Mouse (Mus musculus): ENCODE data around the gene Aipl1.

The Aipl1 gene

DNA sequence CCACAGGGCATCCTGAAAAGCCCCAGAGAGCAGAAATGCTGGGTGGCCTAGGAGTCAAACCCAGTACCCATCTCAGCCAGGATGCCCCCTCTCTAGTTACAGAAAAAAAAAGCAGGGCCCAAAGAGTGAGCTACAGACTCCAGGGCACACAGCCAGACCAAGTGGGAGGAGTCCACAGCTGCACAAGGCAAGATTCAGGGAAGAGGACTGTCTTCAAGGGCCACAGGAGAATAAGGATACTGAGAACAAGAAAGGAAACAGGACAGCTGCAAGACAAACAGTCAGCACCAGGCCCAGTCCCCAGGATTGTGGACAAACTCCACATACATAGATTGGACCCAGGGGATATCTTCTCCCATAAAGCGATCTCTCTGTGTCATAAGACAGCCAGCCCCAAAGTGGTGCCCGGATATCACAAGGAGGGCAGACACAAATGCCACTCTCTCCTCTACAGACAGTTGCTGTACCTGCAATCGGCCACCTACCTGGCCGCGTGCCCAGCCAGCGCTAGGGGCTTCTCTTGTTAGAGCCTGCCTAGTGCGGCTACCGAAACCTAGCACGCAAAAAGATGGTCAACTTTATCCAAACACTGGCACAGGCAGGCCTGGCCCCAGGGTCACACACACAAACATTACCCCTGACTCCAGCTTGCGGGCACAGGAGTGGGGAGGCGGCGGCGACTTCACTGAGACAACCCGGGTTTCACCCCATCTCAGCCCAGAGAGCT, 13.0 kb upstream of the Aipl1 start:
- CTCF ChIA-PET = no interaction called here

GRCm38 (mm10) chr11:72049171-72049759, 12.0 kb upstream of the Aipl1 start:
- CTCF ChIA-PET = no interaction called here

DNA sequence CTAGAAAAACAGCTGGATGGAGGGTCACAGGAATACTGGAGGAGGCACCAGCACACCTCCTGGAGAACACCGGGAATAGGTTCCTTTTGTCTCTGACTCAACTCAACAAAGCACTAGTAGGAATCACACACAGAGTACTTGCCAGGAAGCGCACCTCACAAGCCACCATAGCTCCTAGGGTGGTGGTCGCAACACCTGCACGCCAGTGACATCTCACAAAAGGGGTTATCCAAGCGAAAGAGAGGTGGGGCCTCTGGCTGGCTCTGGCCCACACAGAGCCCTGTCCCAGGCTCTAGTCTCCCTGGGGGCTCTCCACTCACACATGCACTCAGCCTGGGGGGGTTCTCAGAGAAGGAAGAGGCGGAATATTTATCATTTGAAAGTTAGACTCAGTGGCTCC, 11.4 kb upstream of the Aipl1 start:
- CTCF ChIA-PET = no interaction called here

DNA sequence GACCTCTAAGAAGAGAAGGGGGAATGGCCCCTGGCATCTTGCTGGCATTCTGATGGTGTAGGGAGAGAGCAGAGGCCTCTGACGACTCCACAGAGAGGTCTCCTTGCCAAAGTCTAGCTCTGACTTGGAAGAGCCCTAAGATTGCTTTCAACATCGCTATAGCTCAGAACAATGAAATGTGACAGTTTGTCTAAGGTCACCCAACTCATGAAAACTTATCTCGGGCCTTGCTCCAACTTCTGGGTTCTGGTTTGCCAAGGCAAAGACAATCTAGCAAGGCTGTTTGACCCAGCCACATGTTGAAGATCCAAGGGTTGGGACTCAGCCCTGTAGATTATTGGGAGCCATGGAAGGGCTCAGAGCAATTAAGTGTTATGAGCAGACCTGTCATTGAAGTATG, 6.9 kb upstream of the Aipl1 start:
- CTCF ChIA-PET = no interaction called here

DNA sequence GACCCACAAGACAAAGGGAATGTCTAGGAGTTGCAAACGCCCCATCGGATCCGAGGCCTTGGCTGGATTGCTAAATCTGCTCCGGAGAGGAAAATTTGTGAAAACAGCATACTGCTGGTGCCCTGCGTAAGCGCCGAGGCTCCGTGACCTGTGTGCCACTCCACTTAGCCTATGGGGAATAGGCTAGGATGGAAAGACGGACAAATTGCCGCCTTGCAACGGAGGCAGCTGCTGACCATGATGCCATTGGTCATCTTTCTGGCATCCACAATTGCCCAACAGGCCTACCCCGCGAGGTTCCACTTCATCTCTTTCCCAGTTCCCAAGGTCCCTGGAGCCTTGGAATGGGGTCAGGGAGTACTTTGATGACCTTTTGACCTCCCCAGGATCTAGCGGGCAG, 5.3 kb upstream of the Aipl1 start:
- CTCF ChIA-PET = interaction anchor here (0.8 kb wide), 1 partner anchor 130 kb away, joined by 3 read pairs; no protein-coding TSS in a partner anchor

GRCm38 (mm10) chr11:72041768-72042607, 4.7 kb upstream of the Aipl1 start, which contains the start of gene Pimreg:
Gene Pimreg (plus strand): TSS chr11:72042032.
- CTCF ChIA-PET = interaction anchor here (0.8 kb wide), 1 partner anchor 131 kb away, joined by 3 read pairs; no protein-coding TSS in a partner anchor

DNA sequence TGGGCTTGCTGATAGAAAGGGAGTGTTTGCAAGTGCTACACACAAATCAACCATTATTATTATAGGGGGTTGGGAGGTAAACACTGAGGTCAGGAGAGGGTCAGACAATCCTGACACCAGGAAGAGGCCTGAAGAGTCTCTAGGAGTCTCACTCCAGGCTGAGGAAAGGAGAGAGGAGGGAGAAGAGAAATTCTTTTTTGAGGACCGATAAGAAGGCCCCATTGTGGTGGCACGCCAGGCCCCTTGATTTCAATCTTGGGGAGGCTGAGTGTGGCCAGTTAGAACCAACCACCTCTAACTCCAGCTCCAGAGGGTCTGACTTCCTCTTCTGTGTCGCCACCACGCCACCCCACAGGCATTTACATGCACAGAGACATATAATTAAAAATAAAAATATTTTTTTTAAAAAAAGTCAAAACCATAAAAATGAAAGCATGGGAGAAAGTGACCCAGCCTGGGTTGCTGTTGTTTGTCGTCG, 4.0 kb upstream of the Aipl1 start:
- CTCF ChIA-PET = no interaction called here

DNA sequence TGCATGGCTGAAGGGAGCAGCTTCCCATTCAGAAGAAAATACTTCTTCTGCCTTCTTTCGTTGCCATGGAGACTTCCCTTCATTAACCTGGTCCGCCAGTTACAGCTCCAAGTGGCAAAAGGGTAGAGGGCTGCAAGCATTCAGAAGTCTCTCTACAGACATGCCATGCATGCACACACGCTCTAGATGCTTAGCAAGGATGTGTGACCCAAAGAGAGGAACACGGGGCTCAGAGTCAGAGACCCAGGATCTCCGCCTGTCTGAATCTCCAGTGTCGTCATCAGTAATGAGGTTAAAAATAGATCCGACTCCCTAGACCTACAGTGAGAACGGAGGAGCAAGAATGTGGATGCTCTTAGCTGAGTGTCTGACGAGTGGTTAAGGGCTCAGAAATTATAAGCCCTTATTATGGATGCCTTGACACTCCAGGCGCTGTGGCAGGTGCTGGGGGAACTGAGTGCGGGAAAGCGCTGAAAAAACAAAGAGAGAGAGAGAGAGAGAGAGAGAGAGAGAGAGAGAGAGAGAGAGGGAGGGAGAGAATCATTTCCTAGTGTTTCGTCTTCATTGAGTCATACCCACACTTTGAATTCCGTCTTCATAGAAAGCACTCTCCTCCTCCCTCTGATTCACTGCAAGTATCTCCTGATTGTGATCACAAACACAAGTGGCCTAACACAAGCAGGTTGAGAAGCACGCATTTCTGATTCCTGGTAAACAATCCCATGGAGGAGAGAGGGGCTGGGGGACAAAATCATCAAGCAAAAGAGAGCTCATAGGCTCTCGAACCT, 2.5 kb upstream of the Aipl1 start:
- CTCF ChIA-PET = no interaction called here

GRCm38 (mm10) chr11:72037996-72038395, 687 bp upstream of the Aipl1 start:
- CTCF ChIA-PET = interaction anchor here (0.6 to 1.5 kb wide), 2 partner anchors 21 to 116 kb away, joined by 3 read pairs; no protein-coding TSS in a partner anchor

- CTCF ChIA-PET = no interaction called here
Measured at GRCm38 (mm10) chr11:72032589-72032988, 4.7 kb downstream of the Aipl1 start.

DNA sequence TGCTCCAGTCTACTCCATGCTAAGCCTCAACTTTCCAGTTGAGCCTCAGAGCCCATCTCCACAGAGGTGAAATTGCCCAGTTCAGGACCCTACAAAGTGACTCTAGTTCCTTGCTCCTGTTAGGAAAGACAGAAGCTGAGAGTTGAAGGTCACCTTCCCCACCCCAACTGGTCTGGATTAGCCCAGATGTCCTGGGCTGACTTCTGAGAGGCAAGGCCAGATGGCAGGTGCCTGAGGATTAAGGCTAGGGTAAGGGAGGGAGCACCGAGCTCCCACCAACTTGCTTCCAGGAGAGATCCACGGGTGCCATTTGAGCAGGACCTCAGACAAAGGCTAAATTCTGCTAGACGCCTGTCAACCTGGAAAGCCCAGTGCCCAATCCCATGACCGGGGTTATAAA, 5.2 kb downstream of the Aipl1 start:
- CTCF ChIA-PET = interaction anchor here (0.6 kb wide), 1 partner anchor 363 kb away, joined by 3 read pairs; no protein-coding TSS in a partner anchor

DNA sequence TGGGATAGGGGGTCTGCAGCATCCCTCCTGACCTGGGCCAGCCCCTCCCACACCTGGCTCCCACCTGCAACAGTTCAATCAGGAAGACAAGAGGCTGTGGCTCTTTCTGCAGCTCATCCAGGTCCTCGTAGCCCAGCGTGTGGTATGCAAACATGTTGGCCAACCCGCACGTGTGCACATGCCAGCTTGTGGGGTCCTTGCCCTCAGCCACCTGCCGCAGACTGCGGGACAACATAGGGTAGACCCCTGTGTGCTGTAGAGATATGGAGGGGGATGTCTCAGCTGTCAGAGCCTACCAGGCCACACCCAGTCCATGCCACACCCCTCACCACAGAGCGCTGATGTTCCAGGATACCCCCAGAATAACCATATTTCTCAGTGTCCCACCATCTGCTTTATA, 6.0 kb downstream of the Aipl1 start:
- CTCF ChIA-PET = no interaction called here

- CTCF ChIA-PET = no interaction called here
Measured at GRCm38 (mm10) chr11:72029143-72029542, 8.2 kb downstream of the Aipl1 start.

DNA sequence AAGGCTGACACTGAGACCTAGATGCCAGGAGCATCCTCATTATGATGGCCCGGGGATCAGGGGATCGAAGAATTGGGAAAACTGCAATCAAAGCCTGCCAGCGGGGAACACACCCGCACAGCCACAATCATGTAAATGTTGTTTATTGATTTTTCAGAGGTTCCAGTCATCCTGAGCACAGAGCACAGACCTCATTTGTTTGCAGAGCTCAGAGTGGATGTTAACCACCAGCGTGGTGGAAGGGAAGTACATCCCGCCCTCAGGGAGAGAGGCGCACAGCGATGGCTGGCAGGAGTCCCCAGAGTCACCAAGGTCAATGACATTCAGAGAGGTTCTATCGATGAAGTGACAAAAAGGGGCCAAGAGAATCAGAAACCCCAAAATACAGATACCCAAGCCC, 9.5 kb downstream of the Aipl1 start:
- CTCF ChIA-PET = no interaction called here

DNA sequence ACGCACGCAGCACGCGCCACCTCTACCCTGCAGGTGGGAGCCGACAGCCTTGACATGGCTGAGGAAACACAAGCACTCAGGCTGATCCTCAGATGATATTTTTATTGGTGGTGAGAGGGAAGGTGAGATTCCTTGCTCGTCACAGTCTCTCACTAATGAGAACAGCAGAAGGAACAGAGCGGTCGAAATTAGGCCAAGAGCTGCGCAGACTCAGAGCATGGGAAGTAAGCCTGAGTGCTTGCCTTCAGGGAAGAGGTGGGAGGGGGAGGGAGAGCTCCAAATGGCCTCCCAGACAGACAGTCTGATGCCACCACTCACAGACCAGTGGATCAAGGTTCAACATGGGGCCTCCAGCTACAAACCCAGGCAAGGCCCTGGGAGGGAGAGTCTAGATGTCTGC, 10.8 kb downstream of the Aipl1 start:
- CTCF ChIA-PET = interaction anchor here (1.0 kb wide), 1 partner anchor 72 kb away, joined by 5 read pairs; no protein-coding TSS in a partner anchor

GRCm38 (mm10) chr11:72025843-72026242, 11.5 kb downstream of the Aipl1 start:
- CTCF ChIA-PET = interaction anchor here (0.7 to 1.0 kb wide), 2 partner anchors 29 to 71 kb away, joined by 3 to 5 read pairs; no protein-coding TSS in a partner anchor

- CTCF ChIA-PET = interaction anchor here (0.7 kb wide), 1 partner anchor 238 kb away, joined by 3 read pairs; no protein-coding TSS in a partner anchor
Measured at GRCm38 (mm10) chr11:72024193-72024781, 13.0 kb downstream of the Aipl1 start.

DNA sequence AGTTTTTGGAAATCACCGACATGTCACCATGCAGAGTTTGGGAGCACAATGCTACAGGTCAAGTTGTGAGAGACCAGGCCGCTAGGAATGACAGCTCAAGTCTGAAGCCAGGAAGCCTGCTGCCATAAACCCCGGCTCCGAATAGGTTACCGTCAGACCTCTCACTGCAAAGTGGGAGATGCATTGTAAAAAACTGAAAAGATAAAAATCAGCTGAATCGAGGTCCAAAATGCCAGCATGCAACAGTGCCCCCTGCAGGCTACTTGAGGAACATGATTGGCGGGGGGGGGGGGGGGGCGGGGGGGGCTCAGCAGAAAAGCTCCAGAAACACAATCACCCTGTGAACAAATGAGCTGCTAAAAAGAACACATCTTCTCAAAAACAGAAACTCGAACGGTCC, 13.7 kb downstream of the Aipl1 start:
- CTCF ChIA-PET = interaction anchor here (0.7 kb wide), 1 partner anchor 238 kb away, joined by 3 read pairs; no protein-coding TSS in a partner anchor

- CTCF ChIA-PET = no interaction called here
Measured at GRCm38 (mm10) chr11:72022827-72023226, 14.5 kb downstream of the Aipl1 start.

- CTCF ChIA-PET = no interaction called here
Measured at GRCm38 (mm10) chr11:72021015-72021414, 16.3 kb downstream of the Aipl1 start.

GRCm38 (mm10) chr11:72017253-72017601, 20.1 kb downstream of the Aipl1 start:
- CTCF ChIA-PET = interaction anchor here (1.3 kb wide), 1 partner anchor 20 kb away, joined by 3 read pairs; the partner anchor contains the start of gene Aipl1
